Mouse (Mus musculus): Measurements from ENCODE around the gene Trip12.
A peak's percentile ranks its signal among the peaks of the same experiment; 100 is the strongest.

Trip12 gene

DNA sequence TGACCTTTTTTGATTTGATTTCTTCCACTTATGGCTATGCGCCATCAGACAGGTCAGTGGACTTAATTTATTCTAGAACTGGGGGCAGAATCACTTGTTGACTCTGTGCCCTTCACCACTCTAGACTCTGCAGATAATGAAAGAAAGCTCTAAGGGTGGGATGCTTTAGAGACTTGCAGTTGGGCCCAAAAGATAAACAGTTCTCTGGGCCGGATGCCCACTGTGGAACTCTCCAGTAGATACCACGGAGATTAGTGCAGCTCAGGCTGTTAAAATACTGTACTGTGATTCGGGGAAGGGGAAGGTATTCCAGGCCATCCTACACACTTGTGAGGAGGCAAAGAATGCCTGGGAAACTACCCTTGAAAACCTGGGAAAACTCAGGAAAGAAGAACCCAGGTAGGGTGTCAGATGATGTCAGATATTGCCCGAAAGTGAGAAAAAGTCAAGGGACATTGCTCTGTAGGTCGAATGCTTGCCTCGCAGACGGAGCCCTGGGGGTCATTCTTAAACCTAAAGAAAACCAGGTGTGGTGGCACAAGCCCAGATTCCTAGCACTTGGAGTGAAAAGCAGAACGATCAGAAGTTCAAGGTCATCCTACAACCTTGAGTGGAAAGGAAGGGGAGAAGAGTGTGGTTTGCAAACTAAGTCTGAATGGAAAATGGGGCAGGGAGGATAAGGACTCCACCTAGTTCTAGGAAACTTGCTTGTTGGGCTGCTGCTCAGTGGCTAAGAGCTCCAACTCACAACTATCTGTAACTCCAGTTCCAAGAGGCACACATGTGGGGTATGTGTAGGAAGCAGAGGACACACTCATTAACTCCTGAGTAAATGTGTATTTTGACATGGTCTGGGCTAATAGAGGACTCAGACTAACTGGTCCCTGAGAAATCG, 20.3 kb upstream of the Trip12 start:
- DNase-seq (ENCODE audit: low spot score in 2 of 2), result no peak

DNA sequence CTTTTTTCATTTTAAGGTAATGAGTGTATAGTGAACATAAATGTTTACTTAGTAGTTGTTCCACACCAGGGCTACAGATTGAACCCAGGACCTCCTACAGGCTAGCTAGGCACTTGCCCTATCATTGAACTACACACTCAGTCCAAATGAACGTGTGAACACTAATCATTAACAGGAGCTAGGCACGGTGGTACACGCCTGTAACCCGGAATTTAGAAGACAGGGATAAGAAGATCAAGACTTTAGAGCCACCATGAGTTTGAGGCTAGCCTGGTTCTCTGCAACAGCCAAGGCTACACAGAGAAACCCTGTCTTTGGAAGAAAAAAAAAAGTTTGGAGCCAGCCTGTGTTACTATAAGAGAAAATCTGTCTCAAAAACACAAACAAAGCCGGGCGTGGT, 19.3 kb upstream of the Trip12 start:
- DNase-seq (ENCODE audit: low spot score in 2 of 2), result no peak

DNA sequence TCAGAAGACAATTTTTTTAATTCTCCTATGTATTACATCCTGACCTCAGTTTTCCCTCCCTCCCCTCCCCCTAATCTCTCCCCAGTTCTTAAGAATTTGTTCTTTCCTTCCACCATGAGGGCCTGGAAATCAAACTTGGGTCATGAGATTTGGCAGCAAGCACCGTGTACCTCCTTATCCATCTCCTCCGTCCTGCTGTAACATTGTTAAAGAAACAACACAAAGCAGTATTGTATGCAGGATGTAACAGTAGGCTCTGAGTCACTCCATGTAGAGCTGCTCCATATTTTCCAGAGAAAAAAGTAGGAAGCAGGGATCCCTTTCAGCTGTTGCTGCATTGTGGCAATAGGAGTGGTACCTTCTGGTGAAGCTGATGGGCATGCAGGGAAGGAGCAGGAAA, 15.4 kb upstream of the Trip12 start:
- no peak for DNase-seq (ENCODE audit: low spot score in 2 of 2)

DNA sequence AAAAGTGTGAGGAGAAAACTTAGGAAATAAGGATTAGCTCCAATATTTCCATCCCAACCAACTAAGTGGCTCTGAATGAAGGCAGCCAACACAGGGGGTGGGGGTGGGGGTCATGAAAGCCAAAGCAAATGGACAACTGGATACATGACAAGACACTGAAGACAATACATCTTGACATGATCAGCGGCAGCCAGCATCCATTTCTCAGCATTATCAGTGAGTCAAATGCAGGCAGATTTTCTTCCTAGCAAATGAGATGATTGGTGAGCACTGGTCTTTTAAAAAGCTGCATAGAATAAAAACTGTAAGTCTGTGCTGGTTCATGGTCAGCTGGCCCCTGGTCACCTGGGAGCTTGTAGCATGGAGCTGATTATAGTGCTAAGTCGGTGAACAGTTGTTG, 14.7 kb upstream of the Trip12 start:
- DNase-seq (ENCODE audit: low spot score in 2 of 2), result no peak

DNA sequence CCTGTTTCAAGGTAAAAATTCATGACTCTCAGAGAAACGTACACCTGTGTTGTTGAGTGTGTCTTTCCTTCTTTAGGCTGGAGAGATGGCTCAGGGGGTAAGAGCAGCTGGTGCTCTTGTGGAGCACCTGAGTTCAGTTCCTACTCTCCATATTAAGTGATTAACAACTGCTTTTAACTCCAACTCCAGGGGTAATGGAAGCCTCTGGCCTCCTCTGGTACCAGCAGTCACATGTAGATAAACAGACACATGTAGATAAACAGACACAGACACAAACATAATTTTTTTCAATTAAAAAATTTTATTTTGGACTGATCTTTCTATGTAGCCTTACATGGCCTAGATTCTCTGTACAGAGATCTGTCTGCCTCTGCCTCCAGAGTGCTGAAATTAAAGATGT, 13.4 kb upstream of the Trip12 start:
- no peak for DNase-seq (ENCODE audit: low spot score in 2 of 2)

DNA sequence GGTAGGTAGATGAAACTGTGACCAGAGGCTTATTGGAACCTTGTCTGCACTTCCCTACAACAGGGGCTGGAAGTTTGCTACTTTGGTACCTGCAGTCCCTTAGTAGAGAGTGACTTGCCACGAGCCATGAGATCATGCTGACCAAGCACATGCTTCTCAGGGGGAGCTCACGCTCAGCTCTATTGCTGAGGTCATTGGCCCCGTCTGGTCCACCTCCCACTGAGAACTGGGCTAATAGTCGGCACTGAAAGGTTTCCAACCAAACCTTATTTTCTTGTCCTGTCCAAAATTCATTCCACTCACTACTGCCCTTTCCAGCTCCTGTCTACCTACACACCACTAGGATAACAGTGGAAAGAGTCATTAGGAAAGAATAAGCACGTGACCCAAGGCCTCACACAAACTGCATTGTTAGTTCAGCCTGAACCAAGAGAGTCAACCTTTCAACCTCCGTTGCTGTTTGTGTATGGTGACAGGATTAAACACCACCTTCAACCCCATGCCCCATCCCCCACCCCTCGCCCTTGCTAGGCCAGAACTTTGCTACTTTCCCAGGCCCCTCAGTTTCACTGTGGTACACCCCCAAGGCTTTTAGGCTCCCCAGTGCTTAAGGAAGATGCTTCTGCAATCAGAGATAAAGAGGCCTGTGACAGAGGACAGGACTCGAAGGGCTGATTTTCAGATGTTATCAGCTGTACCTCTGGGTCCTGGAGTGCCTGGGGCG, 11.4 kb upstream of the Trip12 start:
- no peak for DNase-seq (ENCODE audit: low spot score in 2 of 2)

DNA sequence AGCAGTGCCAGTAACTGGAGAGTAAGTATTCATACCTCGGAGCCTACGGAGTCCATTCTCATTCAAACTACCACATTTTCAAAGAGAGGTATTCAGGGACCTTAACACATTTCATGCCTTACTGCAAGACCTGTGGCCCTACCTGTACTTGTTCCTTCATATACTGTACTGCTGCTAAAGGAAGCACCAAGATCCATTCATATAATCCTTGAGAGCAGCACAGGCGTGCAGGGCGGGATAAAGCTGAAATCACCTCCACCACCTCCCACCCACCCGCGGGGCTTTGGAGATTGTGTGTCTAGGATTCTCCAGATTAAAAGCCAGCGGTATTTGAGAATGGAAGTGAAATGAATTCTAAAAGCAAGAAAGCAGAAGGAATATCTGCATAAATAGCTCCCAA, 10.2 kb upstream of the Trip12 start:
- no peak for DNase-seq (ENCODE audit: low spot score in 2 of 2)

DNA sequence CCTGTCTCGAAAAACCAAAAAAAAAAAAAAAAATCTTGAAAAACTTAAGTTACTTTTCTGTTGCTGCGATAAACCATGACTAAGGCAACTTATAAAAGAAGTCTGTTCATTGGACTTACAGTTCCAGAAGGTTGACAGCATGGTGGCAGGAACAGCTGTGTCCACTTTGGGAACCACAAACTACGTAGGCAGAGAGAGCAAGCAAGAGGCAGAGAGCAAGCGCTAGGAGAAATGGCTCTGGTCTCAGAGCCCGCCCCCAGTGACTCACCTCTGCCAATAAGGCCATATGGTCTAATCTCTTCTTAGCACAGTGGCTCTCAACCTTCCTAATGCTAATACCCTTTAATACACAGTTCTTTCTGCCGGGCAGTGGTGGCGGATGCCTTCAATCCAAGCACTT, 9.5 kb upstream of the Trip12 start:
- no peak for DNase-seq (ENCODE audit: low spot score in 2 of 2)

DNA sequence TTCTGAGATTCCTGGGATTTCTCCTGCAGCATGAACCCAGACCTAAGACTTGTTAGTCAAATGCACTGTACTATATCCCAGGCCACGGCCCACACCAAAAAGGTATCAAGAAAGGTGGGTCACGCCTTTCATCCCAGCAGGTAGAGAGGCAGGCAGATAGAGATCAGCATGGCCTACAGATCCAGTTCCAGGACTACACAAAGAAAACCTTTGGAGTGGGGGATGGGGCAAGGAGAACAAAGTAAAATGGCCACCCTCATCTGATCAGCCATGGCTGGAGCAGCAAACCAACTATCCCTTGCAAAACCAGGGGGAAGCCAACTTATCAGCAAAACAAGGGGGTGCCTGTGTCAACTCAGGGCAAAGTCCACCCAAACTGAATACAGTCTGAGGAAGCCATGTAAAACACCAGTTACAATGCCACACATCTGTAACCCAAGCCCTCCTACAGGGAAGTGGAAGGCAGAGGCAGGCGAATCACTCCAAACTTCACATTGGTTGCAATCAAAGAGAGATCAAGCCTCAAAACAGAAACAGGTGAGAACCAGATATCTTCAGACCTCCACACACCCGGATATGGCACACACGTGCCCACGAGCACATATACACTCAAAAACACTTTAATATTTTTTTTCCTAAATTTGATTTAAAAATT, 8.6 kb upstream of the Trip12 start:
- DNase-seq (ENCODE audit: low spot score in 2 of 2), result no peak

DNA sequence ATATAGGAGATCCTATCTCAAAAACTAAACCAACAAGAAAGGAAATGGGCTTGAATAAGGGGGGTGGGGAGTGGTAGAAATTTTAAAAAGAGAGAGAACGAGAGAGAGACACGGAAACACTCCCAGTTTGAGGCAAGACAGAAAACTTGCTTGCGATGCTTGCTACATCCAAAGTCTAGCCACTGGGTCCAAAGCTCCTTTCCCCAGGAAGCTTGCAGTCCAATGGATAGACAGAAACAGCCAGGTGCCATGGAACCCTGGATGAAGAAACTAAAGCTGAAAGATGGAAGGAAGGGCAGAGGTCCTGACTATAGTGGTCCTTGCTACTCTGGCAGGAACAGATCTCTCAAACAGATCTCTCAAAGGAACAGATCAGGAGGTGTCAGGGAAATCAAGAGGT, 8.0 kb upstream of the Trip12 start:
- no peak for DNase-seq (ENCODE audit: low spot score in 2 of 2)

DNA sequence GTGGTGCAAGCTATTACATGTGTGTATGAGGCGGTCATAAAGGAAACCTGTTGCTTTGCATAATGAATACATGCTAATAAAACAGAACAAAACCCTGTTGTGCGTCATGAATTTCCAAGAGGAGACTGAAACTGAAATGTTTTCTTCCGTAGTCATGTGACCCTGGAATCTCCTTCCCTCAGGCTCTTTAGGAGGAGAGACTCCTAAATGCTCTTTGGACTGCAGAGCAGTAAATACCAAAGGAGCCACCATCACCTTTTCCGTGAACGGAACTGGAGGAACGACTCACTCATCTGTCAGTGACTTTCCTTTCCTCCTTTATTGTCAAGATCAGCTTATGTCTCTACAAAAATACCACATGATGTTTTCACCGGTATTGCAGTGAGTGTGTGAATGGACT, 7.4 kb upstream of the Trip12 start:
- DNase-seq (ENCODE audit: low spot score in 2 of 2), result no peak

DNA sequence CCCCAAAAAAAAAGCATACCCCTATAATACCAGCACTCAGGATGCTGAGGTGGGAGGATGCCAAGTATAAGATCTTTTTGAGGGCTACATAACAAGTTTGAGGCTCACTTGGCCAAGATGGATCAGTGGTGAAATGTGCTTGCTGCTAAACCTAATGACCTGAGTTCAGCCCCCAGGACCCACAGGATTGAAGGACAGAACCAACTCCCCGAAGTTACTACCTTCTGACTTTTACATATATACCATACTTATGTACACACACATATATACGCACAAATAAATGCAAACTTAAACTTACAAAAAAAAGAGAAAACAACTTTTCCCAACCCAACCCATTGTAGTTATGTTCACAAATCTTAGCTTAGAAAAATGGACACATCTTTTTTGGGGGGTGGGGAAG, 3.0 kb upstream of the Trip12 start:
- DNase-seq (ENCODE audit: low spot score in 2 of 2), result no peak

DNA sequence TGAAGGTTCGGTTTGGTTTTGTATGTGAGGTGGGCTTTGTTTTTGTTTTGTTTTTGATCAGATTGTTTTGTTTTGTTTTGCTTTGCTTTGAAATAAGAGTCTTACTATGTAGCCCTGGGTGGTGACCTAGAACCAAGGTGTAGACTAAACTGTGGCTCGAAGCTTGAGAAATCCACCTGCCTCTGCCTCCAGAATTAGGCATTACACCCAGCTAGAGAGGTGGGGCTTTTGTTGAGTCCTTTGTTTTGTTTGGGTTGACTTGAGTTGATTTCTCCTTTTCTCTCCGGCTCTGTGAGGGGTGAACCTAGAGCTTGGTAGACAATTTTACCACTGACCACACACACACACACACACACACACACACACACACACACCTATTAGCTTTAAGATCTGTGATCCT, 745 bp upstream of the Trip12 start:
- DNase-seq (ENCODE audit: low spot score in 2 of 2), result no peak

DNA sequence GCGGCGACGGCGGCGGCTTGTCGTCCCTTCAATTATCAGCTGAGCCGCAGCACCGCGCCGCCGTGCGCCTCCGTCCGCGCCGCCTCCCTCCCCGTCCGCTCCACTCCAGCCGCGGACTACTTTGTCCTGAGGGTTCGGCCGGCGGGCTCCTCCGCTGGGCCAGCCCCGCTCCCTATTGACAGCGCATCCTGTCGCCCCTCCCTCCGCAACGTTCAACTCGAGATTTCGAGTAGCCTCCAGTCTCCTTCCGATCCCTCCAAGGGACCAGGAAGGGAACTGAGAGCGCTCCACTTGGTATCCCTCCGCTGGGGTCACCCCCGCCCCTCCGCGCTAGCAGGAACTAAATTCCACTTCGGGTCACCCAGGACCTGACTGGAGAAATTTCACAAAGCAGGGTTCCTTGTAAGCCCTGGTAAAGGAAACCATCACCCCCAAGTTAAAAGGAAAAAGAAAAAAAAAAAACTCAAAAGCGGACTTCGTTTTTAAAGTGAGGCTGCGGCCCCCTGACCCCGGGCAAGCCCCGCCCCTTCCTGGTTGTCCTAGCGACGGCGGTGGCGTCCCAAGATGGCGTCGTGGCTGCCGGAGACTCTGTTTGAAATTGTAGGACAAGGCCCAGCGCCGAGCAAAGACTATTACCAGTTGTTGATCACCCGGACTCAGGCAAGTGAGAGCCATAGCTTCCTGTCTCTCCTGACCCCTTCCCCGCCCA, 853 bp downstream of the Trip12 start, which contains the start of gene Fbxo36:
TSS of gene Fbxo36 (plus strand) at position 533 of the 709 bp plus-strand sequence.
- DNase-seq (ENCODE audit: low spot score in 2 of 2), result peak; percentile 88

DNA sequence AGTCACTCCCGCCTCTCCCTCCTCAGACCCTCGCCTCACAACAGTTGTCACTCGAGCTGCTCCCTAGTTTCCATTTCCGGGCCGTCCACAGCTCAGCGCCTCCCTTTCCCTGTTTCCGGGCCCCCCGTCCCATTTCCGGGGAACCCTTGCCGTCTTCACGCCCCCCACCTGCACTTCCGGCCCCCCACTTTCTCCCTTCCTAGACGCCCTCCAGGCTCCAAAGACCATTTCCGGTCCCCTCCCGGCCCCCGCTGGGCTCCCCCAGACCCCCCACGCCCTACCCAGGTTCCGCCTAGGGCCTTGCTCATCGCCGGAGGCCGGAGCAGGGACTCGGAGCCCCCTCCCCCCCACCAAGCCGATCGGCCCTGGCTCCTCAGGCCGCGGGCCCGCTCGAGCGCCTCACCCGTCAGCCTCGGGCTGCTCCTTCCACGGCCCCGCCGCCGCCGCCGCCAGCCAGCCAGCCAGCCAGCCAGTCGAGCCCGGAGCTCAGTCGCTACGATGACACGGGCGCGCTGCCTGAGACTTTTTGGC, 1.6 kb downstream of the Trip12 start:
- peak; percentile 37 to 62 for DNase-seq (ENCODE audit: low spot score in 2 of 2)

DNA sequence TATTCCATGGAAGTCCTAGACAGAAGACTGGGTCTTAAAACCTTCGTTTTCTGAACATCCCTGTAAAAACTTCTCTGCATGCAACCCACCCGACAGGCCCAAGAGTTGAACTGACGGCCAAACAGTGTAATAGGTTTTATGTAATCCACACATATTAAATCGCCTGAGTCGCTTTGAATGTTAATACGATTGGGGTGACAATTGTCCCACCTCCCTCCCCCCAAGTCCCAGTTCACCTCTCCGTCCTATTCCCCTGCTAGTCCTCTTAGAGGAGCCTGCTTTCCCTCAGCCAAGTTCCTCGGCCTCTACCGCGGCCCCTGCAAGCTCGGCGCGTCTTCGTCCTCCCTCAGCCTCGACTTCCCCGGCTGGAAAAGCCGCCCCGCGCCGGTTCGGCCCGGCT, 2.2 kb downstream of the Trip12 start:
- DNase-seq (ENCODE audit: low spot score in 2 of 2), result no peak

DNA sequence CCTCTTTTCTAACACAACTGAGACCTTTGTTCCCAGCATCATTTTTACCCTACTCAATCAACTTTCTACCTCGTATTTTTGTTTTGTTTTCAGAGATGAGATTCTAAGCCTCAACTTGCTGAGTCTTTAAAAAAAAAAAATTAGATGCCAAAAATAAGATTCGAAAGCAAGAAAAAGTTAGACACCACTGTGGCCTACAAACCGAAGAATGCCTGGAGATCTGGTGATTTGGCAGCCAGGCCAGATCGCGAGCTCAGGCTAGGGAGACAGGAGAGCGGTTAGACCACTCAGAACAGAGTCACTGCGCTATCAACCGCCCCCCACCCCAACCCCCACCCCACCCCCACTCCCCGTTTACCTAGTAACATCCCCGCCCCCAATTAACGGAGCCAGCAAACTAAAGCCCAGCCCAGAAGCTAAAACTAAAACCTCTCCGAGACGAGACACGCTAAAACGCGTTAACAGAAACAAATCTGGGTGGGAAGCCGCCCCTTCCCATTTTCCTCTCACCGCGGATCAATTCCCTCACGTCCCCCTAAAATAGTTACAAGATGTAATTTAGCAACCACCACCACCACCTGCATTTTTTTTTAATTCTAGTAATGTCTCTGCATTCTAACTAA, 2.7 kb downstream of the Trip12 start:
- no peak for DNase-seq (ENCODE audit: low spot score in 2 of 2)

DNA sequence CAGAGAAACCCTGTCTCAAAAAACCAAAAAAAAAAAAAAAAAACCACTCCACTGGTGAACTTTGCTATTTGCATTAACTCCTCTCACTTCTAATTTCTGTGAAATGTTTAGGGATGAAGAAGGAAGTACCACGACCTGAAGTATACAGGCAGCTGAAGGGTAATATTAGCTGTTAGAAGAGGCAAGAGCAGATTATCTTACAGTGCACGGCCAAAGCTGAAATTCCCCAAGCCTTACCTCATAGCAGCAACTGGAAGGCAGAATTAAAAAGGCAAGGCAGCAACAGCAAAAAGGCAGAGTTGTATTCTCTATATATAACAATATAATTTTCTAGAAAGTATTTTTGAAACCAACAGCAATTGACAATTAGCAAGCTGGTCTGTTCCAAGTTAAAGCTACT, 15.2 kb downstream of the Trip12 start:
- no peak for DNase-seq (ENCODE audit: low spot score in 2 of 2)

DNA sequence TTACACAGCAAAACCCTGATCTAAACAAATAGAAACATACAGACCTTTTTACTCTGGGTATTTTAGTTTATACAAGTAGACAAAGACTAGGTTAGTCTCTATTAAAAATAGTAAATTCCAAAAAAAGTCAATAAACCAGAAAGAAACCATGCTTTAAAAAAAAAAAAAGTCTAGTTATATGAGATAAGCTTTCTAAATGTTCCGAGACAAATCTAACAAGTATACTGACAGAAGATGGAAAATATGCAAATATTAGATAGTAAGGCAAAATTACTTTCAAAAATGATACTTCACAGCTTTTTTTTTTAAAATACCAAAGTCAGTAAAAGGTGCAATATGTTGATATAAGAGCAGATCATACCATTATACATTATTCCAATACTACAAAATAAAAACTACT, 22.7 kb downstream of the Trip12 start:
- no peak for DNase-seq (ENCODE audit: low spot score in 2 of 2)

DNA sequence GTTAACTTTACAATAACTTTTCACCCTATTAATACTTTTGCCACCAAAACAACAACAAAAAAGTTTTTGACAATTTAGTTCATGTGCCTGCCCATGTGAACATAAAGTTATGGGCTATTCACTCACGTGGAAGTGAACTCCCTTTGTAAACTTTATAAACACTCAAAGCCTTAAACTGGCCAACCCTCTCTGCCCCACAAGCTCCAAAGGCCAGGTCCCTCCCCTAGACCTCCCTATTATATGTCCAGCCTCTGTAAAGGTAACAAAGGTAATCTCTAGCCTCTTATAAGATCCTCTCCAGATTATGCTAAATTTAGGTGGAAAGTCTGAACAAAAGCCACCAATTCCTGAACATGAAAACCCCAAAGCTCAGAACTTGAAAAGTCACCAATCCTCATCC, 36.5 kb downstream of the Trip12 start:
- DNase-seq (ENCODE audit: low spot score in 2 of 2), result no peak

DNA sequence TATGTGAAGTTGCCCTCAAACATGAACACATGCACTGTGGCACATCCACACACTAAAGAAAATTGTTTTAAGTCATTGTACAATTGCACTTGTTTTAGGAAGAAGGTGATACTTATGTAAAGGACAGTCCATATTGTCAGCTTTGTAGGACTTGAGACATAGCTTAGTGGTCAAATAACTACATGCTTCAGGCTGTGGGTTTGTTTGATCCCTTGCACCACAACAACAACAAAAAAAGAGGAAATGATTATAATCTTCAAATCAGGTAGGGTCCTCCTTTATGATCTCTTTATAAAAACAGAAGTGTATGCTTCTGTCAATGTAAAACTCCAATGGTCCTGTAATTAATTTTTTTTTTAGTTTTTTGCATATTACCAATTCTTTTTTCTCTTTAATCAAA, 41.1 kb downstream of the Trip12 start:
- no peak for DNase-seq (ENCODE audit: low spot score in 2 of 2)

All from right cerebral cortex, postnatal 36 days (tissue).